Mouse (Mus musculus): ENCODE measurements around the gene Aaed1.
"Not testable (repeated sequence)": the region's sequence is repeated elsewhere in the genome, so short reads cannot be mapped to it uniquely, and the experiment has no call there.

The Aaed1 gene

GRCm38 (mm10) chr13:64309036-64309435 is 3.5 kb downstream of the Aaed1 start:
- DNase-seq (ENCODE audit: low spot score), result no peak

- DNase-seq (ENCODE audit: low spot score), result no peak
Measured at GRCm38 (mm10) chr13:64307508-64307907, 5.0 kb downstream of the Aaed1 start.

- peak; percentile 19 for DNase-seq (ENCODE audit: low spot score)
Measured at GRCm38 (mm10) chr13:64306078-64306477, 6.4 kb downstream of the Aaed1 start.

- DNase-seq (ENCODE audit: low spot score), result no peak
Measured at GRCm38 (mm10) chr13:64299069-64299468, 13.4 kb downstream of the Aaed1 start.

- no peak for DNase-seq (ENCODE audit: low spot score)
Measured at GRCm38 (mm10) chr13:64286791-64287190, 25.7 kb downstream of the Aaed1 start.

- no peak for DNase-seq (ENCODE audit: low spot score)
Measured at GRCm38 (mm10) chr13:64286321-64286720, 26.2 kb downstream of the Aaed1 start.

GRCm38 (mm10) chr13:64284676-64285075 is 27.8 kb downstream of the Aaed1 start:
- no peak for DNase-seq (ENCODE audit: low spot score)

GRCm38 (mm10) chr13:64280940-64281339 is 31.6 kb downstream of the Aaed1 start:
- DNase-seq (ENCODE audit: low spot score), result no peak

- no peak for DNase-seq (ENCODE audit: low spot score)
Measured at GRCm38 (mm10) chr13:64275754-64276127, 36.8 kb downstream of the Aaed1 start.

- DNase-seq (ENCODE audit: low spot score), result peak; percentile 14
Measured at GRCm38 (mm10) chr13:64274879-64275753, 37.4 kb downstream of the Aaed1 start, which contains the start of gene Cdc14b. Gene Cdc14b, minus strand, starts transcription at chr13:64275290.

GRCm38 (mm10) chr13:64273891-64274844 is 38.3 kb downstream of the Aaed1 start:
- no peak for DNase-seq (ENCODE audit: low spot score)

- DNase-seq (ENCODE audit: low spot score), result no peak
Measured at GRCm38 (mm10) chr13:64273352-64273751, 39.2 kb downstream of the Aaed1 start.

- DNase-seq (ENCODE audit: low spot score), result no peak
Measured at GRCm38 (mm10) chr13:64268384-64268783, 44.1 kb downstream of the Aaed1 start.

GRCm38 (mm10) chr13:64267151-64267550 is 45.4 kb downstream of the Aaed1 start:
- DNase-seq (ENCODE audit: low spot score), result no peak

- DNase-seq (ENCODE audit: low spot score), result no peak
Measured at GRCm38 (mm10) chr13:64264586-64264985, 47.9 kb downstream of the Aaed1 start.

GRCm38 (mm10) chr13:64259903-64260302 is 52.6 kb downstream of the Aaed1 start:
- DNase-seq (ENCODE audit: low spot score), result no peak

- DNase-seq (ENCODE audit: low spot score), result no peak
Measured at GRCm38 (mm10) chr13:64258516-64258821, 54.0 kb downstream of the Aaed1 start.

GRCm38 (mm10) chr13:64257814-64258515 is 54.5 kb downstream of the Aaed1 start:
- no peak for DNase-seq (ENCODE audit: low spot score)

- no peak for DNase-seq (ENCODE audit: low spot score)
Measured at GRCm38 (mm10) chr13:64257010-64257813, 55.3 kb downstream of the Aaed1 start.

GRCm38 (mm10) chr13:64254185-64254584 is 58.3 kb downstream of the Aaed1 start:
- DNase-seq (ENCODE audit: low spot score), result not testable (repeated sequence)

GRCm38 (mm10) chr13:64253697-64254096 is 58.8 kb downstream of the Aaed1 start:
- no peak for DNase-seq (ENCODE audit: low spot score)

Data from spleen, adult 12 weeks (tissue).